ENCODE assay signal across 12 mouse cellular contexts in the genomic region with DNA sequence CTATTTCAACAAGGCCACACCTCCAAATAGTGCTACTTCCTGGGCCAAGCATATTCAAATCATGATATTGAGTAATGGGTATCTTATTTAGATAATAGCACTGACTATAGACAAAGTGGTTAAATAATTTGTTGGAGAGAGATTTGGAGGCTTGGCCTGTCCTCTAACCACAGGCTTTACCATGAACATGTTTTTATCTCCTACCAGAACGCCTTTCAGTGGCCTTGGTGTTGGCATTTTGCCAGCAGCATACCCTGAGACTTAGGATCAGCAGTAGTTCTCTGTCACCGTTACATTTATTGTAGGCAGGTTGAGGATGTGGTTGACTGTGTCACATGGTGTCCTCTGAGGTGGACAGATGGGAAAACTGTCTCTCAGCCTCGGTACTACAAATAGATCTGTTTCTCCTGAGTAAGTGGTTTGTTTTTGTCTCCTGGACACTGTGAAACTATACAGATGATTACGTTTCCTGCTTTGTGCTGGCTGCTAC. TPM values are rescaled to one million over a fixed set of nuclear protein-coding genes. Genes with fewer than 3 reads are reported as not detected.
DNase-seq lines count a peak whose midpoint lies in the region; ATAC-seq and TF ChIP-seq lines count a peak whose summit lies in the region.
"Had no signal": no experiment of that assay in that cellular context is flagged by ENCODE, and none has a peak within 500 bp of the region (broad histone marks: within the 10 kb centered on the region; RNA-seq: fewer than 3 reads in every experiment).

No protein-coding gene starts in this region.

- 0 out of 2 replicates have a peak, but pooled peaks have one; percentile 41 for ATAC-seq in liver, embryonic 14.5 days (ENCODE audit: insufficient read depth)
- no peak for ATAC-seq in liver, embryonic 11.5 days (replicated peaks; ENCODE audit: low FRiP score)
- peak; percentile 68 for ATAC-seq in G1E (ENCODE audit: extremely low read depth, insufficient number of reproducible peaks, low FRiP score, poor library complexity, severe bottlenecking)
- peak; percentile 71 for ATAC-seq in granulocyte monocyte progenitor cell, adult 5-6 weeks (replicated peaks; ENCODE audit: poor library complexity, severe bottlenecking)
- ATAC-seq in hindbrain, embryonic 13.5 days (ENCODE audit: low FRiP score) = no peak

- no peak for TF ChIP-seq CTCF in liver, embryonic 14.5 days (IDR thresholded peaks at IDR 0.05; ENCODE audit: low read depth)
- no peak for TF ChIP-seq CTCF in G1E (IDR thresholded peaks at IDR 0.05; ENCODE audit: low read depth, low read length)

- 13% methylated on average over 4 of the region's 4 CpGs for WGBS in liver, embryonic 14.5 days (ENCODE audit: insufficient replicate concordance)
- WGBS in liver, embryonic 11.5 days = 42% methylated on average over 4 of the region's 4 CpGs
- WGBS in hindbrain, embryonic 13.5 days = 79% methylated on average over 4 of the region's 4 CpGs

- H3K4me2 ChIP-seq in liver, embryonic 14.5 days (ENCODE audit: low read depth) = no peak overlapping the region
- H3K4me2 ChIP-seq in liver, embryonic 11.5 days = no peak overlapping the region
- no peak overlapping the region for H3K4me2 ChIP-seq in hindbrain, embryonic 13.5 days
- H3K4me2 ChIP-seq: forebrain, embryonic 12.5 days had no signal

- H3K9ac ChIP-seq in liver, embryonic 14.5 days (replicated peaks) = no peak overlapping the region
- no peak overlapping the region for H3K9ac ChIP-seq in liver, embryonic 11.5 days (ENCODE audit: low read depth, low read length)
- H3K9ac ChIP-seq in hindbrain, embryonic 13.5 days = no peak overlapping the region
- H3K9ac ChIP-seq: forebrain, embryonic 12.5 days had no signal

- H3K27me3 ChIP-seq in liver, embryonic 14.5 days (ENCODE audit: control insufficient read depth, insufficient read depth, low read length) = no peaks in the 10 kb centered on the region
- H3K27me3 ChIP-seq in liver, embryonic 11.5 days (replicated peaks; ENCODE audit: control insufficient read depth, insufficient read depth, low read length) = no peaks in the 10 kb centered on the region
- peaks cover 6% of the 10 kb centered on the region; the same call in 1 of the 2 replicates for H3K27me3 ChIP-seq in G1E (ENCODE audit: insufficient read depth, low read length)
- no peaks in the 10 kb centered on the region for H3K27me3 ChIP-seq in hindbrain, embryonic 13.5 days
- H3K27me3 ChIP-seq: forebrain, embryonic 12.5 days had no signal

- H3K4me1 ChIP-seq in liver, embryonic 14.5 days (replicated peaks; ENCODE audit: control insufficient read depth in 2 of 2, insufficient read depth in 2 of 2, low read length in 1 of 2) = no peaks in the 10 kb centered on the region
- H3K4me1 ChIP-seq in liver, embryonic 11.5 days (replicated peaks; ENCODE audit: control insufficient read depth, insufficient read depth, low read length) = no peaks in the 10 kb centered on the region
- H3K4me1 ChIP-seq in G1E (ENCODE audit: insufficient read depth, low read depth, low read length) = peaks cover 29% of the 10 kb centered on the region
- H3K4me1 ChIP-seq in hindbrain, embryonic 13.5 days (replicated peaks) = no peaks in the 10 kb centered on the region
- H3K4me1 ChIP-seq: forebrain, embryonic 12.5 days had no signal

- H3K4me3 ChIP-seq in liver, embryonic 14.5 days (ENCODE audit: insufficient read depth in 1 of 2, low read depth in 2 of 2, low read length in 2 of 2) = no peak overlapping the region
- H3K4me3 ChIP-seq in liver, embryonic 11.5 days (ENCODE audit: low read depth, low read length) = no peak overlapping the region
- H3K4me3 ChIP-seq in G1E (ENCODE audit: low read depth, low read length) = no peak overlapping the region
- H3K4me3 ChIP-seq in hindbrain, embryonic 13.5 days = no peak overlapping the region
- H3K4me3 ChIP-seq: forebrain, embryonic 12.5 days had no signal

- H3K9me3 ChIP-seq in liver, embryonic 14.5 days (ENCODE audit: control insufficient read depth, low read length) = no peaks in the 10 kb centered on the region
- no peaks in the 10 kb centered on the region for H3K9me3 ChIP-seq in liver, embryonic 11.5 days (ENCODE audit: control insufficient read depth, low read length)
- no peaks in the 10 kb centered on the region for H3K9me3 ChIP-seq in G1E (replicated peaks)
- H3K9me3 ChIP-seq in hindbrain, embryonic 13.5 days = no peaks in the 10 kb centered on the region
- H3K9me3 ChIP-seq: forebrain, embryonic 12.5 days had no signal

- DNase-seq in liver, embryonic 14.5 days (ENCODE audit: low read depth in 3 of 3, low spot score in 3 of 3) = no peak
- DNase-seq in liver, embryonic 11.5 days (ENCODE audit: low spot score) = no peak
- peak; percentile 28 for DNase-seq in G1E (ENCODE audit: low spot score)
- DNase-seq in skeletal muscle tissue, adult 2 months (ENCODE audit: low read depth, low spot score) = peak; percentile 32
- no peak for DNase-seq in cerebellum, postnatal 36 days
- DNase-seq: embryo, embryonic 11 days; lung, adult 18-20 months; retina, postnatal 1 day; thymus, postnatal 14 days had no signal

- no peak for TF ChIP-seq EP300 in liver, embryonic 14.5 days (IDR thresholded peaks at IDR 0.05; ENCODE audit: low read depth)

- no peaks in the 10 kb centered on the region for H3K36me3 ChIP-seq in liver, embryonic 14.5 days (replicated peaks; ENCODE audit: control insufficient read depth, insufficient read depth, low read depth)
- H3K36me3 ChIP-seq in liver, embryonic 11.5 days (ENCODE audit: control insufficient read depth, insufficient read depth, low read length) = no peaks in the 10 kb centered on the region
- no peaks in the 10 kb centered on the region for H3K36me3 ChIP-seq in G1E (replicated peaks)
- no peaks in the 10 kb centered on the region for H3K36me3 ChIP-seq in hindbrain, embryonic 13.5 days
- H3K36me3 ChIP-seq: forebrain, embryonic 12.5 days had no signal

- H3K27ac ChIP-seq in liver, embryonic 14.5 days = no peak overlapping the region
- H3K27ac ChIP-seq in liver, embryonic 11.5 days (ENCODE audit: low read depth, low read length) = no peak overlapping the region
- no peak overlapping the region for H3K27ac ChIP-seq in hindbrain, embryonic 13.5 days
- H3K27ac ChIP-seq: forebrain, embryonic 12.5 days had no signal

RNA-seq across cellular contexts. Expression of gene Psma1, which starts 25.4 kb away (rescaled TPM):
- polyA plus RNA-seq in liver, embryonic 14.5 days (2012; rRNA removed) = 94.7 and 146 TPM in 2 replicates
- 281 and 289 TPM in 2 replicates for polyA plus RNA-seq in liver, embryonic 14.5 days (2014; fragmentation: Nextera tagmentation; extraction: Ambion mirVana)
- 457 and 496 TPM in 2 replicates for polyA plus RNA-seq in liver, embryonic 11.5 days (2014; fragmentation: Nextera tagmentation; extraction: Ambion mirVana)
- total RNA-seq in G1E (2014; fragmentation: Nextera tagmentation) (338 and 390 TPM in 2 replicates), G1E (2017) (397 and 416 TPM in 2 replicates)
- polyA plus RNA-seq in G1E (2012) = 10.4 and 14.6 TPM in 2 replicates
- 274 and 294 TPM in 2 replicates for total RNA-seq in granulocyte monocyte progenitor cell, adult 5-6 weeks (2014; fragmentation: Nextera tagmentation)
- total RNA-seq in granulocyte monocyte progenitor cell, adult 5-6 weeks (2017) = 340 and 376 TPM in 2 replicates
- 377 and 380 TPM in 2 replicates for polyA plus RNA-seq in hindbrain, embryonic 13.5 days (2015; fragmentation: Nextera tagmentation; extraction: Ambion mirVana)

RNA-seq across cellular contexts. Expression of gene Copb1, which starts 46.8 kb away (rescaled TPM):
- polyA plus RNA-seq in liver, embryonic 14.5 days (2012; rRNA removed) = 16.0 and 28.1 TPM in 2 replicates
- polyA plus RNA-seq in liver, embryonic 14.5 days (2014; fragmentation: Nextera tagmentation; extraction: Ambion mirVana) = 48.9 and 55.0 TPM in 2 replicates
- polyA plus RNA-seq in liver, embryonic 11.5 days (2014; fragmentation: Nextera tagmentation; extraction: Ambion mirVana) = 102 and 117 TPM in 2 replicates
- total RNA-seq in G1E (2014; fragmentation: Nextera tagmentation) (148 and 156 TPM in 2 replicates), G1E (2017) (87.1 and 99.9 TPM in 2 replicates)
- 19.6 and 28.5 TPM in 2 replicates for polyA plus RNA-seq in G1E (2012)
- total RNA-seq in granulocyte monocyte progenitor cell, adult 5-6 weeks (2014; fragmentation: Nextera tagmentation) = 79.8 and 118 TPM in 2 replicates
- 66.0 and 82.7 TPM in 2 replicates for total RNA-seq in granulocyte monocyte progenitor cell, adult 5-6 weeks (2017)
- 91.4 and 93.4 TPM in 2 replicates for polyA plus RNA-seq in hindbrain, embryonic 13.5 days (2015; fragmentation: Nextera tagmentation; extraction: Ambion mirVana)

Comparison
In these comparisons a context has a peak if more than half of its experiments do, and no peak if none do; other contexts are left out.
1. ATAC-seq: peak in liver, embryonic 14.5 days (single experiment), G1E (single experiment) and granulocyte monocyte progenitor cell, adult 5-6 weeks (single experiment); none in liver, embryonic 11.5 days (single experiment) and hindbrain, embryonic 13.5 days (single experiment).
2. DNase-seq: peak in G1E (single experiment) and skeletal muscle tissue, adult 2 months (single experiment); none in liver, embryonic 14.5 days (0 of 3), liver, embryonic 11.5 days (single experiment) and cerebellum, postnatal 36 days (0 of 2).